10 mouse cellular contexts compared by ENCODE assay signal in the genomic region with DNA sequence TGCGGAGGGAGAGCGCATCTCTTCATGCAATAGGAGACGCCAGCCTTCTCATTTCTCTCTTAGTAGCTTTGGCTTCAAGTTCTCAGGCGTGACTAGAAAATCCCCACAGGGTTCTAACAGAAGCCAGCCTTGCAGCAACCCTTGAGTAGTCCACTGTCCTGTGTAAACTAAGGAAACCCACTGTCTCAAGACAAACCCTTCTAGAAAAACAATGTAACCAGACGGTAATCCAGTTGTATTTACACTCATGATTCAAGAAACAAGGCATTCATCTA. TPM values are rescaled to one million over a fixed set of nuclear protein-coding genes. Genes with fewer than 3 reads are reported as not detected.
DNase-seq lines count a peak whose midpoint lies in the region; ATAC-seq and TF ChIP-seq lines count a peak whose summit lies in the region.
"Had no signal": no experiment of that assay in that cellular context is flagged by ENCODE, and none has a peak within 500 bp of the region (broad histone marks: within the 10 kb centered on the region; RNA-seq: fewer than 3 reads in every experiment).

No protein-coding gene starts in this region.

- 0 out of 2 replicates have a peak, but pooled peaks cover 4% of the 10 kb centered on the region for H3K9me3 ChIP-seq in heart, embryonic 14.5 days (ENCODE audit: control insufficient read depth, low read length)
- H3K9me3 ChIP-seq in midbrain, postnatal 0 days (ENCODE audit: low read length), result no peaks in the 10 kb centered on the region
- peaks cover 4% of the 10 kb centered on the region; the same call in 1 of the 2 replicates for H3K9me3 ChIP-seq in midbrain, embryonic 10.5 days (replicated peaks)
- H3K9me3 ChIP-seq in liver, embryonic 14.5 days (ENCODE audit: control insufficient read depth, low read length), result no peaks in the 10 kb centered on the region
- H3K9me3 ChIP-seq: neural tube, embryonic 13.5 days had no signal

- no peak for TF ChIP-seq EP300 in liver, embryonic 14.5 days (IDR thresholded peaks at IDR 0.05; ENCODE audit: low read depth)

- no peak for DNase-seq in heart, postnatal 14 days
- DNase-seq in midbrain, postnatal 0 days (ENCODE audit: low spot score), result no peak
- no peak for DNase-seq in midbrain, embryonic 10.5 days (ENCODE audit: low spot score)
- no peak for DNase-seq in liver, embryonic 14.5 days (ENCODE audit: low read depth in 3 of 3, low spot score in 3 of 3)
- DNase-seq in testis, postnatal 10 days (ENCODE audit: low spot score), result no peak
- DNase-seq in thymus, postnatal 4 days, result no peak
- DNase-seq in urinary bladder, postnatal 25 days (ENCODE audit: low spot score), result no peak

- no peak for ATAC-seq in heart, embryonic 14.5 days (ENCODE audit: insufficient number of reproducible peaks, insufficient read depth, low FRiP score, low read depth)
- ATAC-seq in midbrain, postnatal 0 days (ENCODE audit: low FRiP score), result no peak
- no peak for ATAC-seq in liver, embryonic 14.5 days (ENCODE audit: insufficient read depth)

- intact Hi-C loops in heart, postnatal 14 days (cut with DNase I), result loop anchor here (5.0 kb wide), 3 partner anchors 50 to 260 kb away; a partner anchor contains a TSS

- H3K9ac ChIP-seq in heart, embryonic 14.5 days (ENCODE audit: low read length), result no peak overlapping the region
- no peak overlapping the region for H3K9ac ChIP-seq in midbrain, postnatal 0 days (replicated peaks; ENCODE audit: low read length, poor library complexity, severe bottlenecking)
- no peak overlapping the region for H3K9ac ChIP-seq in liver, embryonic 14.5 days (replicated peaks)
- H3K9ac ChIP-seq: limb, embryonic 13.5 days; neural tube, embryonic 13.5 days had no signal

- H3K36me3 ChIP-seq in heart, embryonic 14.5 days (ENCODE audit: control insufficient read depth, insufficient read depth, low read length), result no peaks in the 10 kb centered on the region
- no peaks in the 10 kb centered on the region for H3K36me3 ChIP-seq in midbrain, postnatal 0 days (ENCODE audit: insufficient read depth, low read length)
- no peaks in the 10 kb centered on the region for H3K36me3 ChIP-seq in midbrain, embryonic 10.5 days
- H3K36me3 ChIP-seq in liver, embryonic 14.5 days (replicated peaks; ENCODE audit: control insufficient read depth, insufficient read depth, low read depth), result no peaks in the 10 kb centered on the region
- H3K36me3 ChIP-seq: limb, embryonic 13.5 days; neural tube, embryonic 13.5 days had no signal

- TF ChIP-seq CTCF in midbrain, postnatal 0 days (IDR thresholded peaks at IDR 0.05), result no peak
- TF ChIP-seq CTCF in liver, embryonic 14.5 days (IDR thresholded peaks at IDR 0.05; ENCODE audit: low read depth), result no peak

- no peak overlapping the region for H3K4me3 ChIP-seq in heart, embryonic 14.5 days (ENCODE audit: control insufficient read depth in 1 of 2, insufficient read depth in 1 of 2, low read depth in 1 of 2, low read length in 2 of 2)
- no peak overlapping the region for H3K4me3 ChIP-seq in midbrain, postnatal 0 days (ENCODE audit: low read depth, low read length)
- H3K4me3 ChIP-seq in midbrain, embryonic 10.5 days, result no peak overlapping the region
- no peak overlapping the region for H3K4me3 ChIP-seq in liver, embryonic 14.5 days (ENCODE audit: insufficient read depth in 1 of 2, low read depth in 2 of 2, low read length in 2 of 2)
- H3K4me3 ChIP-seq: limb, embryonic 13.5 days; neural tube, embryonic 13.5 days had no signal

- no peaks in the 10 kb centered on the region for H3K27me3 ChIP-seq in heart, embryonic 14.5 days (ENCODE audit: control insufficient read depth, insufficient read depth, low read length)
- H3K27me3 ChIP-seq in midbrain, postnatal 0 days (ENCODE audit: insufficient read depth, low read length), result no peaks in the 10 kb centered on the region
- H3K27me3 ChIP-seq in midbrain, embryonic 10.5 days (ENCODE audit: low read depth, poor library complexity, severe bottlenecking), result no peaks in the 10 kb centered on the region
- no peaks in the 10 kb centered on the region for H3K27me3 ChIP-seq in liver, embryonic 14.5 days (ENCODE audit: control insufficient read depth, insufficient read depth, low read length)
- H3K27me3 ChIP-seq: limb, embryonic 13.5 days; neural tube, embryonic 13.5 days had no signal

- 82% methylated on average over 5 of the region's 5 CpGs for WGBS in heart, embryonic 14.5 days
- 80% methylated on average over 5 of the region's 5 CpGs for WGBS in midbrain, postnatal 0 days
- 91% methylated on average over 5 of the region's 5 CpGs for WGBS in midbrain, embryonic 10.5 days
- WGBS in liver, embryonic 14.5 days (ENCODE audit: insufficient replicate concordance), result 69% methylated on average over 5 of the region's 5 CpGs

- H3K4me2 ChIP-seq in heart, embryonic 14.5 days (ENCODE audit: low read length), result peak overlapping the region; percentile 17
- H3K4me2 ChIP-seq in midbrain, postnatal 0 days (ENCODE audit: low read depth, low read length, poor library complexity, severe bottlenecking), result peak overlapping the region; percentile 1; the same call in 1 of the 2 replicates
- H3K4me2 ChIP-seq in liver, embryonic 14.5 days (ENCODE audit: low read depth), result peak overlapping the region; percentile 43
- H3K4me2 ChIP-seq: limb, embryonic 13.5 days; neural tube, embryonic 13.5 days had no signal

- no peak overlapping the region for H3K27ac ChIP-seq in heart, embryonic 14.5 days (replicated peaks in 1 of 2; ENCODE audit: control insufficient read depth in 1 of 2, insufficient read depth in 1 of 2, low read depth in 2 of 2, low read length in 2 of 2)
- H3K27ac ChIP-seq in midbrain, postnatal 0 days (ENCODE audit: low read depth, low read length), result no peak overlapping the region
- H3K27ac ChIP-seq in midbrain, embryonic 10.5 days (replicated peaks), result no peak overlapping the region
- no peak overlapping the region for H3K27ac ChIP-seq in liver, embryonic 14.5 days
- H3K27ac ChIP-seq: limb, embryonic 13.5 days; neural tube, embryonic 13.5 days had no signal

- H3K4me1 ChIP-seq in heart, embryonic 14.5 days (ENCODE audit: control insufficient read depth in 2 of 2, insufficient read depth in 2 of 2, low read length in 2 of 2), result no peaks in the 10 kb centered on the region; a peak in 1 of 4 replicates
- H3K4me1 ChIP-seq in midbrain, postnatal 0 days (ENCODE audit: insufficient read depth, low read length), result no peaks in the 10 kb centered on the region
- H3K4me1 ChIP-seq in midbrain, embryonic 10.5 days, result peaks cover 8% of the 10 kb centered on the region
- no peaks in the 10 kb centered on the region for H3K4me1 ChIP-seq in liver, embryonic 14.5 days (replicated peaks; ENCODE audit: control insufficient read depth in 2 of 2, insufficient read depth in 2 of 2, low read length in 1 of 2)
- H3K4me1 ChIP-seq: neural tube, embryonic 13.5 days had no signal

RNA-seq across cellular contexts. Expression of a gene that starts 20.5 kb away (rescaled TPM):
- 53.8 and 54.1 TPM in 2 replicates for polyA plus RNA-seq in heart, embryonic 14.5 days (2014; fragmentation: Nextera tagmentation; extraction: Ambion mirVana)
- 10 to 100 TPM; 31.3 to 34.2 TPM for total RNA-seq in heart, postnatal 14 days (2021)
- 122 and 140 TPM in 2 replicates for total RNA-seq in midbrain, postnatal 0 days (2014; rRNA removed)
- 84.5 and 85.2 TPM in 2 replicates for polyA plus RNA-seq in midbrain, postnatal 0 days (2015; fragmentation: Nextera tagmentation; extraction: Ambion mirVana)
- 57.4 and 62.4 TPM in 2 replicates for polyA plus RNA-seq in midbrain, embryonic 10.5 days (2016; fragmentation: Nextera tagmentation; extraction: Ambion mirVana)
- polyA plus RNA-seq in liver, embryonic 14.5 days (2012; rRNA removed), result 9.0 and 10.3 TPM in 2 replicates
- polyA plus RNA-seq in liver, embryonic 14.5 days (2014; fragmentation: Nextera tagmentation; extraction: Ambion mirVana), result 21.5 and 22.6 TPM in 2 replicates

RNA-seq across cellular contexts. Expression of a gene that starts 23.3 kb away (rescaled TPM):
- polyA plus RNA-seq in heart, embryonic 14.5 days (2014; fragmentation: Nextera tagmentation; extraction: Ambion mirVana), result 1.4 and 1.8 TPM in 2 replicates
- 1 to 10 TPM; 1.1 to 1.8 TPM for total RNA-seq in heart, postnatal 14 days (2021)
- 0.55 TPM in 1 of 2 replicates, not detected in the other for total RNA-seq in midbrain, postnatal 0 days (2014; rRNA removed)
- 0.16 and 0.21 TPM in 2 replicates for polyA plus RNA-seq in midbrain, postnatal 0 days (2015; fragmentation: Nextera tagmentation; extraction: Ambion mirVana)
- not detected in 2 replicates for polyA plus RNA-seq in midbrain, embryonic 10.5 days (2016; fragmentation: Nextera tagmentation; extraction: Ambion mirVana)
- 0.18 and 0.19 TPM in 2 replicates for polyA plus RNA-seq in liver, embryonic 14.5 days (2012; rRNA removed)
- 0.52 and 0.69 TPM in 2 replicates for polyA plus RNA-seq in liver, embryonic 14.5 days (2014; fragmentation: Nextera tagmentation; extraction: Ambion mirVana)

RNA-seq across cellular contexts. Expression of a gene that starts 26.4 kb away (rescaled TPM):
- polyA plus RNA-seq in heart, embryonic 14.5 days (2014; fragmentation: Nextera tagmentation; extraction: Ambion mirVana), result 23.4 and 25.3 TPM in 2 replicates
- 10 to 100 TPM; 10.7 to 12.5 TPM for total RNA-seq in heart, postnatal 14 days (2021)
- 3.1 and 4.1 TPM in 2 replicates for total RNA-seq in midbrain, postnatal 0 days (2014; rRNA removed)
- polyA plus RNA-seq in midbrain, postnatal 0 days (2015; fragmentation: Nextera tagmentation; extraction: Ambion mirVana), result 2.3 and 2.5 TPM in 2 replicates
- polyA plus RNA-seq in midbrain, embryonic 10.5 days (2016; fragmentation: Nextera tagmentation; extraction: Ambion mirVana), result 6.4 and 6.6 TPM in 2 replicates
- polyA plus RNA-seq in liver, embryonic 14.5 days (2012; rRNA removed), result 5.2 TPM in 2 replicates
- polyA plus RNA-seq in liver, embryonic 14.5 days (2014; fragmentation: Nextera tagmentation; extraction: Ambion mirVana), result 9.3 and 10.6 TPM in 2 replicates
